Mouse (Mus musculus) MEL (cell line): ENCODE results near the gene Adad1. TPM values are rescaled to one million over a fixed set of nuclear protein-coding genes. Genes with fewer than 3 reads are reported as not detected.

ENCODE experiments used
- DNase-seq: peaks from one replicate; pipeline ENCODE4 v3.0.0; 2011; ENCODE audit warnings: low read depth, low spot score
- H3K27ac ChIP-seq: 2 replicates; pipeline ENCODE4 v1.5.1; 2012; ENCODE audit warnings: low read depth, mild to moderate bottlenecking, control low read depth, low read length, moderate library complexity; ENCODE audit not compliant: control insufficient read depth
- H3K27me3 ChIP-seq, 2 experiments: fragments of 150-350 bp in 1 of 2; sonication (generic) in 1 of 2; 2 replicates each; pipeline ENCODE4 v1.6.1; 2012; ENCODE audit warnings: low read length in 2 of 2, mild to moderate bottlenecking in 2 of 2, improper control_type of control experiment in 1 of 2, moderate library complexity in 1 of 2; ENCODE audit not compliant: insufficient read depth in 2 of 2, control insufficient read depth in 1 of 2
- H3K36me3 ChIP-seq, 2 experiments: 2 replicates each; pipeline ENCODE4 v1.6.1; 2012 to 2014; ENCODE audit warnings: low read length in 2 of 2, improper control_type of control experiment in 1 of 2, inconsistent platforms in 1 of 2, mild to moderate bottlenecking in 1 of 2; ENCODE audit not compliant: insufficient read depth in 2 of 2, control insufficient read depth in 1 of 2
- H3K4me1 ChIP-seq, 2 experiments: fragments of 150-350 bp in 1 of 2; sonication (generic) in 1 of 2; 2 replicates each; pipeline ENCODE4 v1.6.1; 2012; ENCODE audit warnings: low read length in 2 of 2, improper control_type of control experiment in 1 of 2, mild to moderate bottlenecking in 1 of 2; ENCODE audit not compliant: insufficient read depth in 2 of 2, control insufficient read depth in 1 of 2
- H3K4me3 ChIP-seq, 2 experiments: fragments of 150-350 bp in 1 of 2; sonication (generic) in 1 of 2; 2 replicates each; pipeline ENCODE4 v1.5.1; 2012; ENCODE audit warnings: low read depth in 2 of 2, low read length in 2 of 2, mild to moderate bottlenecking in 2 of 2, moderate library complexity in 2 of 2, control low read depth in 1 of 2, improper control_type of control experiment in 1 of 2; ENCODE audit not compliant: control insufficient read depth in 1 of 2, insufficient read depth in 1 of 2
- H3K79me2 ChIP-seq: 2 replicates; pipeline ENCODE4 v1.6.1; 2012; ENCODE audit warnings: mild to moderate bottlenecking, low read length, moderate library complexity; ENCODE audit not compliant: control insufficient read depth, poor library complexity, insufficient read depth
- H3K9ac ChIP-seq: 2 replicates; pipeline ENCODE4 v1.6.1; 2012; ENCODE audit warnings: low read depth, mild to moderate bottlenecking, control low read depth, low read length, moderate library complexity; ENCODE audit not compliant: control insufficient read depth, poor library complexity, severe bottlenecking
- H3K9me3 ChIP-seq: fragments of 150-350 bp; sonication (generic); replicated peaks from 2 replicates; pipeline ENCODE4 v1.6.1; 2012; ENCODE audit warnings: mild to moderate bottlenecking, low read length, improper control_type of control experiment, moderate library complexity; ENCODE audit not compliant: insufficient read depth
- CHD1 ChIP-seq: IDR thresholded peaks from 2 replicates; pipeline ENCODE4 v1.6.1; 2012; ENCODE audit warnings: low read depth, mild to moderate bottlenecking, inconsistent platforms, low read length, improper control_type of control experiment
- CTCF ChIP-seq, 3 experiments: IDR thresholded peaks in 2 of 3; conservative IDR thresholded peaks in 1 of 3; 2 replicates each; pipeline ENCODE4 v1.5.1; 2011 to 2012; ENCODE audit warnings: low read length in 3 of 3, low read depth in 2 of 3, mild to moderate bottlenecking in 2 of 3, improper control_type of control experiment in 1 of 3, inconsistent platforms in 1 of 3, mixed read lengths in 1 of 3, moderate library complexity in 1 of 3; ENCODE audit not compliant: control insufficient read depth in 1 of 3, insufficient read depth in 1 of 3, poor library complexity in 1 of 3, severe bottlenecking in 1 of 3
- ELF1 ChIP-seq: IDR thresholded peaks from 2 replicates; pipeline ENCODE4 v1.6.1; 2014; ENCODE audit warnings: low read depth, mild to moderate bottlenecking, inconsistent platforms, low read length, improper control_type of control experiment, moderate library complexity
- EP300 ChIP-seq, 2 experiments: IDR thresholded peaks; 2 replicates each; pipeline ENCODE4 v1.6.1; 2011; ENCODE audit warnings: improper control_type of control experiment in 2 of 2, low read length in 2 of 2, low read depth in 1 of 2, mild to moderate bottlenecking in 1 of 2
- JUND ChIP-seq: IDR thresholded peaks from 2 replicates; pipeline ENCODE4 v1.6.1; 2011; ENCODE audit warnings: low read depth, mild to moderate bottlenecking, improper control_type of control experiment, low read length
- KAT2A ChIP-seq: conservative IDR thresholded peaks from 2 replicates; pipeline ENCODE4 v1.6.1; 2012; ENCODE audit warnings: low read depth, low read length, improper control_type of control experiment, inconsistent platforms
- MAX ChIP-seq: IDR thresholded peaks from 2 replicates; pipeline ENCODE4 v1.6.1; 2011; ENCODE audit warnings: low read length, improper control_type of control experiment
- MYB ChIP-seq: IDR thresholded peaks from 2 replicates; pipeline ENCODE4 v1.6.1; 2011; ENCODE audit warnings: mild to moderate bottlenecking, low read depth, low read length, improper control_type of control experiment
- MYC ChIP-seq: IDR thresholded peaks from 2 replicates; pipeline ENCODE4 v1.6.1; 2011; ENCODE audit warnings: low read depth, mild to moderate bottlenecking, low read length, improper control_type of control experiment, moderate library complexity
- NRF1 ChIP-seq: IDR thresholded peaks from 2 replicates; pipeline ENCODE4 v1.6.1; 2014; ENCODE audit warnings: low read depth, mild to moderate bottlenecking, inconsistent platforms, low read length, improper control_type of control experiment, moderate library complexity; ENCODE audit not compliant: poor library complexity, insufficient read depth, severe bottlenecking
- POLR2AphosphoS2 ChIP-seq: IDR thresholded peaks from 2 replicates; pipeline ENCODE4 v1.6.1; 2011; ENCODE audit warnings: low read length, improper control_type of control experiment
- SMC3 ChIP-seq: IDR thresholded peaks from 2 replicates; pipeline ENCODE4 v1.6.1; 2011; ENCODE audit warnings: low read depth, low read length, improper control_type of control experiment
- TCF12 ChIP-seq: IDR thresholded peaks from 2 replicates; pipeline ENCODE4 v1.6.1; 2014; ENCODE audit warnings: low read depth, mild to moderate bottlenecking, inconsistent platforms, low read length, improper control_type of control experiment, moderate library complexity
- USF1 ChIP-seq: IDR thresholded peaks from 2 replicates; pipeline ENCODE4 v1.6.1; 2014; ENCODE audit warnings: low read depth, mild to moderate bottlenecking, inconsistent platforms, low read length, improper control_type of control experiment, moderate library complexity
- ZC3H11A ChIP-seq: IDR thresholded peaks from 2 replicates; pipeline ENCODE4 v1.6.1; 2012; ENCODE audit warnings: low read depth, mild to moderate bottlenecking, inconsistent platforms, low read length, improper control_type of control experiment
- ZKSCAN1 ChIP-seq: IDR thresholded peaks from 2 replicates; pipeline ENCODE4 v1.6.1; 2012; ENCODE audit warnings: low read depth, mild to moderate bottlenecking, inconsistent platforms, low read length, improper control_type of control experiment, moderate library complexity
- polyA plus RNA-seq, 2 experiments: library from polyadenylated mRNA; stranded (reverse) in 1 of 2; unstranded in 1 of 2; fragments of >175 nt in 1 of 2; fragments of >200 nt in 1 of 2; gene quantifications; 2 replicates each; pipeline versions ENCODE4 v1.2.1 to v1.2.4; 2012; ENCODE audit warnings: low replicate concordance in 2 of 2, low read depth in 1 of 2; ENCODE audit not compliant: insufficient read length in 2 of 2, insufficient read depth in 1 of 2, missing spikeins in 1 of 2
- total RNA-seq: library from RNA; depleted of rRNA; stranded (reverse); fragments of 300-350 nt; gene quantifications from 2 replicates; pipeline ENCODE4 v1.2.3, GENCODE M21; 2012; rRNA removed

Adad1 gene
- total RNA-seq (not detected in 2 replicates), polyA plus RNA-seq (not detected)

DNA sequence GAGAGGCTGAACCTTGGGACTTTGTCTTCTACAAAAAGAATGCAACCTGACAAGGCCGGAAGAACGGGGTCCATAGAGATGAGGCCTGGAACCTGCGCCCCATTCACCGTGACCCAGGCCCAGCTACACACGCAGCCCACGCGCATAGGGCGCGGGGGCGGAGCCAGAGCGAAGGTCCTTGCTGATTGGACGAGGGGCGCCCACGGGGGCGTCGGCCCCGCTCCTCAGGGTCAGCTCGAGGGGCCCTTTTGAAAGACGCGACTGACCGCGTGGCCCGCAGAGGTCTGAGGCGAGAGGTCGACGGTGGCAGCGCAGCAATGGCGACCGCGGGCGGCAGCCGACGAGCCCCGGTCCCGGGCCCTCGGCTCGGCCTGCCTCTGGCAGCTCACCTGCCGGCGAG is at the start of gene Adad1:
Gene Adad1, plus strand, starts transcription at position 122 of the 400 bp plus-strand sequence.
- no peak within 1 kb of the TSS for H3K4me3 ChIP-seq
- H3K27me3 ChIP-seq: peaks cover 0 to 6% of the 10 kb centered on the region in 2 experiments; a peak in 2 of 4 replicates
- no peaks in the 10 kb centered on the region for H3K9me3 ChIP-seq
- DNase-seq: no peak
- H3K27ac ChIP-seq: no peak within 1 kb of the TSS
- H3K36me3 ChIP-seq: no peaks in the 10 kb centered on the region
- no peak for TF ChIP-seq NRF1
- no peaks in the 10 kb centered on the region for H3K79me2 ChIP-seq
- no peak within 1 kb of the TSS for H3K9ac ChIP-seq
- no peaks in the 10 kb centered on the region for H3K4me1 ChIP-seq

DNA sequence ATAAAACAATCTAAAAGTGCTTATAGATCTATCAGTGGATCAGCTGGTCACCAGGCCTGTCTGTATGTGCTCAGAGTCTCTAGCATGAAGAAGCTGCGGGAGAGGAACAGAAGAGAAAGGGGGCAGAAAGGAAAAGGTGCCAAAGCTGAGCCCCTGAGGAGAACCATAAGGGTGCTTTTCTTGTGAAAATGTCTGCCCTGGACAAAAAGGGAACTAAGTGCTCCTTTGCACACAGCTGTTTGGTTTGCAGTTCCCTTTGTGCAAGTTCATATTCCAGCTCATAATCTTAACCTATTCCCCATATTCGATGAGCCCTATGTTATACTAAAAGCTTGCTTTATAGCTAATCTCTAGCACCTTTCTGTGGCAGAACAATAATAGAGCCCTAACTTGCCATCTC is 25.3 kb upstream of the Adad1 start:
- no peak overlapping the region for H3K4me3 ChIP-seq
- H3K79me2 ChIP-seq: no peaks in the 10 kb centered on the region
- no peaks in the 10 kb centered on the region for H3K4me1 ChIP-seq
- H3K36me3 ChIP-seq: peaks cover 0 to 4% of the 10 kb centered on the region in 2 experiments; a peak in 2 of 4 replicates
- no peaks in the 10 kb centered on the region for H3K27me3 ChIP-seq
- no peaks in the 10 kb centered on the region for H3K9me3 ChIP-seq
- H3K9ac ChIP-seq: no peak overlapping the region
- DNase-seq: peak; percentile 23
- TF ChIP-seq ZKSCAN1 (no peak), KAT2A (no peak), SMC3 (no peak), MYC (no peak)
- H3K27ac ChIP-seq: no peak overlapping the region

DNA sequence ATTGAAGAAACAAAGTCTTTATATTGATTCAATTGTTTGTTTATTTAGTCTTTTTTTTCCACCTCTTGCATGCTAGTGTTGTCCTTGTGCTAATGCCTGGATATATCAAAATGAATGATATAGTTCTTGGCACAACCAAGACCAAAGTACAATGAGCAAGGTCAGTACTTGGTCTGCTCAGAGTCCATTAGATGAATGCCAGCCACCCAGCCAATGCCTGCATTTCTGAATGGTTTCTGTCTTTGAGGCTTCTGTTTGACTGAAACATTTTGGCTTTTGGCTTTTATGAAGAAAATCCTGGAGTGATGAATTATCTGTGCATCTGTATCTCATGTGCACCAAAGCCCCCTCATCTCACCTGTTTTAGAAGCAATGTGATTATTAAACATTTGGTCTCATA is 23.5 kb upstream of the Adad1 start:
- H3K9ac ChIP-seq: no peak overlapping the region
- H3K4me1 ChIP-seq: no peaks in the 10 kb centered on the region
- no peaks in the 10 kb centered on the region for H3K9me3 ChIP-seq
- peaks cover 0 to 2% of the 10 kb centered on the region in 2 experiments; a peak in 1 of 4 replicates for H3K36me3 ChIP-seq
- TF ChIP-seq MYB (no peak), TCF12 (no peak), POLR2AphosphoS2 (no peak), USF1 (no peak)
- no peak overlapping the region for H3K4me3 ChIP-seq
- H3K27me3 ChIP-seq: no peaks in the 10 kb centered on the region
- H3K27ac ChIP-seq: no peak overlapping the region
- H3K79me2 ChIP-seq: no peaks in the 10 kb centered on the region
- DNase-seq: no peak

DNA sequence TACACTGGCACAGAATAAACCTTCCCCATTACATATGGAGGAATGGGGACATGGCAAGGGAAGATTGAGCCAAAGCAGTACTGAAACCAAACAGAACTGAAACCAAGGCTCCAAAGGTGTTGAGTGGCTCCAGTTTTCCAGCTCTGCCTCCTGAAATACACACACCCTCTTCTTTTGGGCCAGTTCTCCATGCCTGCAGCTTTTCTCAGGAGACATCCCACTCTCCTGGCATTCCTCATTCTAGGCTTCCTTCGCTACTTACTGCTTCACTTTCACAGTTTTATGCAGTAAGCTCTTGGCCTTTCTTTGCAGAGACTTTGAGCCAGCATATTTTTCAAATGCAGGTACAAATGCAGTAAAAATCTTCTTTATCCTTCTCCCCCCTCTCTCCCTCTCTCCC is 11.8 kb upstream of the Adad1 start:
- no peak overlapping the region for H3K27ac ChIP-seq
- no peak for TF ChIP-seq EP300 (IDR thresholded peaks at IDR 0.05; ENCODE audit: low read depth in 1 of 2, low read length in 2 of 2)
- TF ChIP-seq CHD1: no peak
- no peak for TF ChIP-seq POLR2AphosphoS2
- no peak for TF ChIP-seq ELF1
- TF ChIP-seq JUND: no peak
- no peak for TF ChIP-seq ZC3H11A
- no peak for TF ChIP-seq MAX
- TF ChIP-seq CTCF (IDR thresholded peaks at IDR 0.05 in 2 of 3, conservative IDR thresholded peaks at IDR 0.05 in 1 of 3; ENCODE audit: control insufficient read depth in 1 of 3, insufficient read depth in 1 of 3, low read depth in 2 of 3, low read length in 3 of 3, poor library complexity in 1 of 3, severe bottlenecking in 1 of 3): no peak
- no peaks in the 10 kb centered on the region for H3K4me1 ChIP-seq
- no peaks in the 10 kb centered on the region for H3K27me3 ChIP-seq
- H3K4me3 ChIP-seq: no peak overlapping the region
- H3K79me2 ChIP-seq: no peaks in the 10 kb centered on the region
- no peak overlapping the region for H3K9ac ChIP-seq
- H3K36me3 ChIP-seq: no peaks in the 10 kb centered on the region
- no peaks in the 10 kb centered on the region for H3K9me3 ChIP-seq
- DNase-seq: no peak
